Mouse (Mus musculus) spleen, adult 2 months (tissue): ENCODE results near the gene Rhbdd1. TPM values are rescaled to one million over a fixed set of nuclear protein-coding genes. Genes with fewer than 3 reads are reported as not detected.

Source experiments
- DNase-seq, 2 experiments: peaks; one replicate each; pipeline versions ENCODE4 v3.0.0 to v3.0.0-alpha.2; 2012 to 2021; ENCODE audit warnings: low spot score in 2 of 2, low read depth in 1 of 2
- H3K27ac ChIP-seq: fragments of 200-500 bp; 2 replicates; pipeline ENCODE4 v1.5.1; 2012; ENCODE audit warnings: low read length, inconsistent platforms; ENCODE audit not compliant: insufficient read depth
- H3K27me3 ChIP-seq: fragments of 200-500 bp; 2 replicates; pipeline ENCODE4 v1.6.1; 2012; ENCODE audit warnings: mild to moderate bottlenecking, moderate library complexity, low read length, inconsistent platforms; ENCODE audit not compliant: control insufficient read depth, insufficient read depth
- H3K36me3 ChIP-seq: fragments of 200-500 bp; 2 replicates; pipeline ENCODE4 v1.6.1; 2012; ENCODE audit warnings: mild to moderate bottlenecking, low read length, inconsistent platforms; ENCODE audit not compliant: control insufficient read depth, insufficient read depth
- H3K4me1 ChIP-seq: fragments of 200-500 bp; 2 replicates; pipeline ENCODE4 v1.6.1; 2011; ENCODE audit warnings: inconsistent platforms; ENCODE audit not compliant: control insufficient read depth, insufficient read depth, insufficient read length
- H3K4me3 ChIP-seq: fragments of 200-500 bp; 2 replicates; pipeline ENCODE4 v1.5.1; 2011; ENCODE audit warnings: mild to moderate bottlenecking, inconsistent platforms; ENCODE audit not compliant: insufficient read depth, insufficient read length; ENCODE audit errors: extremely low read depth
- CTCF ChIP-seq: fragments of 200-500 bp; IDR thresholded peaks from 2 replicates; pipeline ENCODE4 v1.5.1; 2011; ENCODE audit warnings: mild to moderate bottlenecking, inconsistent platforms; ENCODE audit not compliant: insufficient read depth, insufficient read length, insufficient replicate concordance; ENCODE audit errors: extremely low read depth
- POLR2A ChIP-seq: fragments of 200-500 bp; IDR thresholded peaks from 2 replicates; pipeline ENCODE4 v1.6.1; 2011; ENCODE audit warnings: low read depth, low read length, inconsistent platforms
- WGBS: fragments of 180-500 bp; shearing (Covaris S2); methylation state at CpG from one replicate; pipeline ENCODE4 v1.1.7; 2018; 5-methylcytosine and 5-hydroxymethylcytosine counted together
- polyA plus RNA-seq: library from polyadenylated mRNA; depleted of rRNA; stranded (reverse); fragments of >200 nt; gene quantifications from 2 replicates; pipeline ENCODE4 v1.2.3, GENCODE M21; 2012

The Rhbdd1 gene
- polyA plus RNA-seq, 1 experiment: 7.4 TPM

GRCm38 (mm10) chr1:82282992-82283611 lies 33.1 kb upstream of the Rhbdd1 start:
- Histone ChIP-seq H3K27me3 (no peaks in the 10 kb centered on the region), H3K27ac (peak overlapping the region; percentile 69), H3K4me3 (peak overlapping the region; percentile 70), H3K4me1 (peaks cover 2% of the 10 kb centered on the region), H3K36me3 (no peaks in the 10 kb centered on the region)
- DNase-seq: peak; percentile 72 to 77
- no peak for TF ChIP-seq CTCF
- peak; percentile 24; the same call in 1 of the 2 replicates for TF ChIP-seq POLR2A
- WGBS: 1% methylated on average over 35 of the region's 35 CpGs

GRCm38 (mm10) chr1:82283901-82284301 lies 32.4 kb upstream of the Rhbdd1 start:
- no peak overlapping the region for H3K4me3 ChIP-seq
- no peaks in the 10 kb centered on the region for H3K36me3 ChIP-seq
- WGBS: 68% methylated on average over 1 of the region's 1 CpGs
- no peaks in the 10 kb centered on the region for H3K27me3 ChIP-seq
- no peak overlapping the region for H3K27ac ChIP-seq
- no peak for DNase-seq
- peaks cover 2% of the 10 kb centered on the region for H3K4me1 ChIP-seq
- TF ChIP-seq POLR2A (no peak), CTCF (no peak)

GRCm38 (mm10) chr1:82284403-82284802 lies 31.8 kb upstream of the Rhbdd1 start:
- no peak overlapping the region for H3K27ac ChIP-seq
- WGBS: 81% methylated on average over 4 of the region's 4 CpGs
- TF ChIP-seq CTCF (no peak), POLR2A (no peak)
- H3K4me3 ChIP-seq: no peak overlapping the region
- peaks cover 2% of the 10 kb centered on the region for H3K4me1 ChIP-seq
- H3K27me3 ChIP-seq: peaks cover 4% of the 10 kb centered on the region; the same call in 1 of the 2 replicates
- no peaks in the 10 kb centered on the region for H3K36me3 ChIP-seq
- DNase-seq: no peak

- no peak for TF ChIP-seq POLR2A
- no peak for TF ChIP-seq CTCF
- H3K4me3 ChIP-seq: no peak overlapping the region
- H3K4me1 ChIP-seq: peaks cover 2% of the 10 kb centered on the region
- 38% methylated on average over 5 of the region's 5 CpGs for WGBS
- DNase-seq: no peak
- H3K36me3 ChIP-seq: no peaks in the 10 kb centered on the region
- no peak overlapping the region for H3K27ac ChIP-seq
- H3K27me3 ChIP-seq: peaks cover 4% of the 10 kb centered on the region; the same call in 1 of the 2 replicates
Observed at GRCm38 (mm10) chr1:82285461-82286189, 30.6 kb upstream of the Rhbdd1 start.

GRCm38 (mm10) chr1:82286190-82287051 lies 29.8 kb upstream of the Rhbdd1 start:
- TF ChIP-seq CTCF (no peak), POLR2A (no peak)
- peaks cover 4% of the 10 kb centered on the region for H3K4me1 ChIP-seq
- WGBS: 56% methylated on average over 15 of the region's 15 CpGs
- H3K27ac ChIP-seq: no peak overlapping the region
- no peak for DNase-seq
- peaks cover 8% of the 10 kb centered on the region for H3K27me3 ChIP-seq
- H3K4me3 ChIP-seq: no peak overlapping the region; the same call in 1 of the 2 replicates
- no peaks in the 10 kb centered on the region for H3K36me3 ChIP-seq

- H3K4me3 ChIP-seq: peak overlapping the region; percentile 20; the same call in 1 of the 2 replicates
- peaks cover 14% of the 10 kb centered on the region for H3K27me3 ChIP-seq
- no peak overlapping the region for H3K27ac ChIP-seq
- WGBS: 75% methylated on average over 22 of the region's 22 CpGs
- TF ChIP-seq POLR2A (no peak), CTCF (no peak)
- DNase-seq: no peak
- peaks cover 4% of the 10 kb centered on the region for H3K4me1 ChIP-seq
- no peaks in the 10 kb centered on the region for H3K36me3 ChIP-seq
Observed at GRCm38 (mm10) chr1:82287052-82287775, 29.0 kb upstream of the Rhbdd1 start.
